ENCODE assay signal across 12 mouse cellular contexts in the genomic region with DNA sequence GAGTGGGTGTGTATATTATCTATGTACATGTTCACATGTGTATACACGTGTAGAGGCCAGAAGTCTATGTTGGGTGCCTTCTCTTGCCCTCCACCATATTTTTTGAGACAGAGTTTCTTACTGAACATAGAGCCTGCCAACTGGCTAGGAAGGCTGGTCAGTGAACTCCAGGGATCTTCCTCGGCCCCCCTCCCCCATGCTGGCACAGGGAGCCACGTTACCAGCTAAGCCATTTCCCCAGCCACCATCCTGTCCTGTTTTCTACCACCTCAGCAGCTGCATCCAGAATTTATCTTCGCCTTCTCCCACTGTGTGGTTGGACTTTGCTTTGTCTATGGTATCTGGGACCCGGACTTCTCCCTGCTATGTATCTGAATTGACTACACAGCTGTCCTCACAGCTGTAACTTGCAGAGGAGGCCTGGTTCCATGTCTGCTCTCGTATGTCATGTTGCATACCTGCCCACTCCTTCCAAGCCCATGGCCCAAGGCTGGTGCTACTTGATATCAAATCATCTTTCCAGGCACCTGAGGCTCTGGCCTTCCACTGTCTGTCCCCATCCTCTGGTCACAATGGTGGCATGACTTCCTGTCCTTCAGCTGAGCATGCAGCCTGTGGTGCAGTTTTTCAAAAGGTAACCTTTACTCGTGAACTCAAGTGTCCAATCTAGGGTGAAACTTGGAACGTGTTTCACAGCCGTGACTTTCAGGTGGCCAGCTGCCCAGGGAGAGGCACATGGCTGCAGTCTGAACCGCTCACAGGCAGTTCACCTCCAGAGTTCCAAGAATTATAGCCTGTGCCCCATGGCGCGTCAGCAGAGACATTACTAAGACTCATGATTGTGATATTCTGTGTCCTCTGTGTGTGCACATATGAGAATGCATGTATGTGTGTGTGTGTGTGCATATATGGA. TPM values are rescaled to one million over a fixed set of nuclear protein-coding genes. Genes with fewer than 3 reads are reported as not detected.
DNase-seq lines count a peak whose midpoint lies in the region; TF ChIP-seq lines count a peak whose summit lies in the region.
"Had no signal": no experiment of that assay in that cellular context is flagged by ENCODE, and none has a peak within 500 bp of the region (broad histone marks: within the 10 kb centered on the region; RNA-seq: fewer than 3 reads in every experiment).

No protein-coding gene starts in this region.

- TF ChIP-seq CTCF in gastrocnemius, adult 2 months (IDR thresholded peaks at IDR 0.05) = no peak

- H3K27ac ChIP-seq in gastrocnemius, adult 2 months = peak overlapping the region; percentile 70
- H3K27ac ChIP-seq: forebrain, embryonic 10.5 days; intestine, embryonic 15.5 days; midbrain, embryonic 15.5 days had no signal

- H3K4me3 ChIP-seq in gastrocnemius, adult 2 months = no peak overlapping the region
- H3K4me3 ChIP-seq: forebrain, embryonic 10.5 days; intestine, embryonic 15.5 days; midbrain, embryonic 15.5 days had no signal

- peak; percentile 73 for DNase-seq in gastrocnemius, adult 2 months
- no peak for DNase-seq in gastrocnemius, postnatal 25 days
- peak; percentile 56 for DNase-seq in lung, postnatal 36 days
- no peak for DNase-seq in lung, postnatal 10 days
- DNase-seq in kidney, postnatal 25 days = peak; percentile 81 to 92
- no peak for DNase-seq in retina, embryonic 14.5 days (ENCODE audit: low spot score)
- no peak for DNase-seq in layer of hippocampus, adult 9-11 months
- no peak for DNase-seq in thymus, postnatal 0 days (ENCODE audit: low spot score)
- DNase-seq: left cerebral cortex, postnatal 4 days had no signal

- intact Hi-C loops in gastrocnemius, adult 2 months (cut with DNase I) = loop anchor here (5.0 kb wide), 1 partner anchor 81 kb away; no protein-coding TSS in a partner anchor

RNA-seq across cellular contexts. Expression of a gene that starts 18.8 kb away (rescaled TPM):
- 10 to 100 TPM; 56.1 to 62.0 TPM for total RNA-seq in gastrocnemius, adult 2 months (2021)
- total RNA-seq in gastrocnemius, postnatal 25 days (2021) = 10 to 100 TPM; 36.3 to 50.5 TPM
- polyA plus RNA-seq in thymus, postnatal 0 days (2015; fragmentation: Nextera tagmentation; extraction: Ambion mirVana) = 14.1 and 16.3 TPM in 2 replicates

Comparison
In these comparisons a context has a peak if more than half of its experiments do, and no peak if none do; other contexts are left out.
1. DNase-seq: peak in gastrocnemius, adult 2 months (single experiment), lung, postnatal 36 days (single experiment) and kidney, postnatal 25 days (2 of 2); none in gastrocnemius, postnatal 25 days (single experiment), lung, postnatal 10 days (single experiment), retina, embryonic 14.5 days (single experiment), layer of hippocampus, adult 9-11 months (single experiment) and thymus, postnatal 0 days (single experiment).